Mouse (Mus musculus): ENCODE measurements at regions not wholly inside any gene's neighbourhood (a gene's known extent, or its start where the extent isn't known, plus 50 kb on each side); places are given as distances from the start of the nearest gene placed in this dataset.

DNA sequence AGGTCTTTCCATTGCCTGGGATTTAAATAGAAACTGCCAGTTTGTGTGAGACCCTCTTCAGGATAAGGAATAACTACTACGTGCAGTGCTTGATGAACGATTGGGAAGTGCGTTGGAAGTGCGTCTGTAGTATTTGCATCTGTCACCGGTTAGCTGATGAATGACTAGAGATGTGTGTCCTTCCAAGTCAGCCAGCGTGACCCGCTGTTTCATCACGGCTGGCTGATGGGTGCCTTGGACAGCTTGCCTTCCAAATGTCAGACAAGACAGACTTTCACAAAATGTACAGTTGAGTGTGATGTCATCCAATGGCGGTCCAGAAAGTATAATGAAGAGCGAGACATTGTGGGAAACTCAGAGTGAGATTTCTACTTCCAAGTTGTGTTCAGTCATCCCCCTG lies 93.9 kb downstream of the Kcnrg start:
- 74% methylated on average over 10 of the region's 10 CpGs for WGBS
- Histone ChIP-seq H3K36me3 (ENCODE audit: control insufficient read depth, insufficient read depth, low read length) (no peaks in the 10 kb centered on the region), H3K27me3 (ENCODE audit: control insufficient read depth, insufficient read depth, low read length) (no peaks in the 10 kb centered on the region), H3K9me3 (ENCODE audit: control insufficient read depth, low read length) (no peaks in the 10 kb centered on the region), H3K4me3 (ENCODE audit: low read depth, low read length) (no peak overlapping the region), H3K4me1 (ENCODE audit: control insufficient read depth, insufficient read depth, low read length) (0 out of 2 replicates have a peak, but pooled peaks cover 2% of the 10 kb centered on the region), H3K9ac (ENCODE audit: low read length) (no peak overlapping the region), H3K27ac (ENCODE audit: low read depth, low read length) (no peak overlapping the region), H3K4me2 (ENCODE audit: low read depth) (no peak overlapping the region)
- no peak for ATAC-seq (ENCODE audit: insufficient read depth, low FRiP score, low TSS enrichment)
- no peak for DNase-seq (ENCODE audit: low spot score)

DNA sequence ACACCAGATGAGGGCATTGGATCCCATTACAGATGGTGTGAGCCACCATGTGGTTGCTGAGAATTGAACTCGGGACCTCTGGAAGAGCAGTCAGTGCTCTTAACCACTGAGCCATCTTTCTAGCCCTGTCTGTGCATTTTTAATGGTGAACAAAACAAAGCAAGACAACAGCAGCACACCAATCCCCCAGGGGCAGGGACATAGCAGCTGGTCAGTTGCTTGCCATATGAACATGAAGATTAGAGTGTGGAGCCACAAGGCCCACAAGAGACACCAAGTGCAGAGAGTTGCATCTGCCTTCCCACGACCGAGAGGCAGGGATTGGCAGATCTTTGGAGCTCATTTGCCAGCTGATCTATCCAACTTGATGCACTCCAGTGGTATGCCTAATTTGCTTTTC lies 96.7 kb downstream of the Kcnrg start:
- no peak overlapping the region for H3K4me3 ChIP-seq (ENCODE audit: low read depth, low read length)
- no peaks in the 10 kb centered on the region for H3K4me1 ChIP-seq (ENCODE audit: control insufficient read depth, insufficient read depth, low read length)
- H3K27ac ChIP-seq (ENCODE audit: low read depth, low read length): no peak overlapping the region
- DNase-seq (ENCODE audit: low spot score) (no peak), ATAC-seq (ENCODE audit: insufficient read depth, low FRiP score, low TSS enrichment) (no peak)
- H3K36me3 ChIP-seq (ENCODE audit: control insufficient read depth, insufficient read depth, low read length): no peaks in the 10 kb centered on the region
- WGBS: 84% methylated on average over 3 of the region's 3 CpGs
- H3K4me2 ChIP-seq (ENCODE audit: low read depth): no peak overlapping the region
- H3K9me3 ChIP-seq (ENCODE audit: control insufficient read depth, low read length): no peaks in the 10 kb centered on the region
- no peaks in the 10 kb centered on the region for H3K27me3 ChIP-seq (ENCODE audit: control insufficient read depth, insufficient read depth, low read length)
- H3K9ac ChIP-seq (ENCODE audit: low read length): no peak overlapping the region

DNA sequence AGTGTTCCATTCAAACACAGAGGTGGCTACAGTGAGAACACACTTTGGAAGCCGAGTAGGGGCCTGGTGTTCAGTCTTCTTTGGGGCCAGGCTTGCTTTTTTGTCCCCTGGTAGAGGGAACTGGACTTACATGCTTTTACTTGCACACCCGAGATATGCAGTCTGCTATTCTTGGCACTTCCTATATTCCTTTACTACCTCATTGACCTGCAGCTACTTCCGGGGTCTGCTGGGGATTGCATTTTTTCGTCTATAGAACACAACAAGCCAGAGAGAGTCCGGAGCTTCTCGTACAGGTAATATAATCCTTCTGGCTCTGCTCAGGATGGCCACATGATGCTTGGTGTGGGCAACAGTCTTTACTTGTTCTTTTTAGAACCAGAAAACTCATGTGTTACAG lies 99.7 kb downstream of the Kcnrg start:
- no peaks in the 10 kb centered on the region for H3K4me1 ChIP-seq (ENCODE audit: control insufficient read depth, insufficient read depth, low read length)
- no peak overlapping the region for H3K4me2 ChIP-seq (ENCODE audit: low read depth)
- no peak for ATAC-seq (ENCODE audit: insufficient read depth, low FRiP score, low TSS enrichment)
- H3K27me3 ChIP-seq (ENCODE audit: control insufficient read depth, insufficient read depth, low read length): no peaks in the 10 kb centered on the region
- H3K4me3 ChIP-seq (ENCODE audit: low read depth, low read length): no peak overlapping the region
- no peaks in the 10 kb centered on the region for H3K9me3 ChIP-seq (ENCODE audit: control insufficient read depth, low read length)
- no peak overlapping the region for H3K27ac ChIP-seq (ENCODE audit: low read depth, low read length)
- no peaks in the 10 kb centered on the region for H3K36me3 ChIP-seq (ENCODE audit: control insufficient read depth, insufficient read depth, low read length)
- no peak overlapping the region for H3K9ac ChIP-seq (ENCODE audit: low read length)
- DNase-seq (ENCODE audit: low spot score): no peak
- whole genome bisulfite sequencing: 89% methylated on average over 6 of the region's 6 CpGs

DNA sequence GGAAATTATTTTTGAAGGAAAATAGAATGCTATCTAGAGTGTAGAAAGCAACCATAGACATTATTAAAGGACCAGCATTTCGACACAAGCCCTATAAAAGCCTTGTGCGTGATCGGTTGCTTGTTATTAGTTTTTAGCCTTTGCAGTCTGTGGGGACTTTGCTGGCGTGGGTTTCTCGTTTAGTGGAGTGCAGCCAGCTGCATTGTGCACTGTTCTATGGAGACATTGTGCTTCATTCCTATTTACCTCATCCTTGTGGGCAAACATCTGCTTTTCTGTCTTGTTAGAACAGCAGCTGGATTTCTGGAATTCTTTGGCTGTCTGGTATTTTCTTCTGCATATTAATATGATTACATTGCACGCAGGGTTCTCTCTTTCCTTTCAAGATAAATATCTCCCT lies 101.1 kb downstream of the Kcnrg start:
- H3K36me3 ChIP-seq (ENCODE audit: control insufficient read depth, insufficient read depth, low read length): no peaks in the 10 kb centered on the region
- H3K27me3 ChIP-seq (ENCODE audit: control insufficient read depth, insufficient read depth, low read length): no peaks in the 10 kb centered on the region
- no peaks in the 10 kb centered on the region for H3K9me3 ChIP-seq (ENCODE audit: control insufficient read depth, low read length)
- no peak for ATAC-seq (ENCODE audit: insufficient read depth, low FRiP score, low TSS enrichment)
- H3K4me1 ChIP-seq (ENCODE audit: control insufficient read depth, insufficient read depth, low read length): no peaks in the 10 kb centered on the region
- no peak overlapping the region for H3K9ac ChIP-seq (ENCODE audit: low read length)
- no peak overlapping the region for H3K27ac ChIP-seq (ENCODE audit: low read depth, low read length)
- no peak overlapping the region for H3K4me2 ChIP-seq (ENCODE audit: low read depth)
- H3K4me3 ChIP-seq (ENCODE audit: low read depth, low read length): no peak overlapping the region
- WGBS: 89% methylated on average over 6 of the region's 6 CpGs
- no peak for DNase-seq (ENCODE audit: low spot score)

DNA sequence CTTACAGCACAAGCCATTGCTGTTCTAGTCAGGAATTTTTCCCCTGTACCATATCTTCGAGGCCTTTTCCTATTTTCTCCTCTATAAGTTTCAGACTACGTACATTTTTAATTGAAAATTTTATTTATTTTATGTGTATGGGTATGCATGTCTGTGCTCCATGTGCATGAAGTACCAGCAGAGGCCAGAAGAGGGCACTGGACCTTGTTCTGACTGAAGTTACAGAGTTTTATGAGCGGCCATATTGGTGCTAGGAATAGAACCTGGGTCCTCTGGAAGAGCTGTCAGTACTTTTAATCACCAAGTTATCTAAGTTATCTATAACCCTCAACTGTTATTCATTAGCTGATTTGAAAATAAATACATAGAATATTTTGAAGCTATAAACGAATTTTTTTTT lies 108.5 kb downstream of the Kcnrg start:
- Histone ChIP-seq H3K27me3 (ENCODE audit: control insufficient read depth, insufficient read depth, low read length) (no peaks in the 10 kb centered on the region), H3K9me3 (ENCODE audit: control insufficient read depth, low read length) (0 out of 2 replicates have a peak, but pooled peaks cover 2% of the 10 kb centered on the region), H3K4me2 (ENCODE audit: low read depth) (no peak overlapping the region), H3K4me1 (ENCODE audit: control insufficient read depth, insufficient read depth, low read length) (no peaks in the 10 kb centered on the region), H3K27ac (ENCODE audit: low read depth, low read length) (no peak overlapping the region), H3K4me3 (ENCODE audit: low read depth, low read length) (no peak overlapping the region), H3K9ac (ENCODE audit: low read length) (no peak overlapping the region), H3K36me3 (ENCODE audit: control insufficient read depth, insufficient read depth, low read length) (no peaks in the 10 kb centered on the region)
- no peak for DNase-seq (ENCODE audit: low spot score)
- 92% methylated on average over 4 of the region's 4 CpGs for WGBS
- no peak for ATAC-seq (ENCODE audit: insufficient read depth, low FRiP score, low TSS enrichment)

DNA sequence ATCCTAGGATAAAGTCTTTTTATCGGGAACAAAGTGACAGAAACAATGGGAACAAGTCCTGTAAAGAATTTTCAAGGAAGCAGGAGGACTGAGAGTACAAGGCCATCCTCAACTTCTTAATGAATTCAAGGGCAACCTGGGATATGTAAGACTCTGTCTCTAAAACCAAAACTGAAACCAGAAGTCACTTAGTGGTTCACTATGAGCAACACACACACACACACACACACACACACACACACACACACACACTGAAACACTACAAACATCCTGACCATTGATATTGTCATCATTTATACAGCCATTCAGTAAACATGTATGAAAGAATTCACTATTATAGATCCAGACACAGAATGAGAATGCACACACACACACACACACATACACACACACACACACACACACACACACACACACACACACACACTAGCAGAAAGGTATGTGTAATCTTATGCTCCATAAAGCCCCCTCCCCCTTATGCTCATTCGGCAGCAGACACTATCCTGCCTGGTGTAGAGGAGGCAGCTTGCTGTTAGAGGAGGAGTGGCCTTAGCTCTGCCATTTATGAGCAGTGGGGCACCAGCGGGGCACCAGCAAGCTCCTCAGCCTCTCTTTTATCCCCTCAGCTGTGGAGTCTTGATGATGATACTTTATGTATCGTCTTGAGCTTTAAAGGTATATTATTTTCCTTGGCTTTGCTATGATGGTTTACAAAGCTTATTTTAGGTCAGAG lies 111.3 kb downstream of the Kcnrg start:
- no peaks in the 10 kb centered on the region for H3K4me1 ChIP-seq (ENCODE audit: control insufficient read depth, insufficient read depth, low read length)
- 0 out of 2 replicates have a peak, but pooled peaks cover 2% of the 10 kb centered on the region for H3K9me3 ChIP-seq (ENCODE audit: control insufficient read depth, low read length)
- H3K27ac ChIP-seq (ENCODE audit: low read depth, low read length): no peak overlapping the region
- no peak for ATAC-seq (ENCODE audit: insufficient read depth, low FRiP score, low TSS enrichment)
- no peak overlapping the region for H3K4me2 ChIP-seq (ENCODE audit: low read depth)
- DNase-seq (ENCODE audit: low spot score): no peak
- no peak overlapping the region for H3K9ac ChIP-seq (ENCODE audit: low read length)
- no peaks in the 10 kb centered on the region for H3K36me3 ChIP-seq (ENCODE audit: control insufficient read depth, insufficient read depth, low read length)
- no peaks in the 10 kb centered on the region for H3K27me3 ChIP-seq (ENCODE audit: control insufficient read depth, insufficient read depth, low read length)
- WGBS: 42% methylated on average over 4 of the region's 4 CpGs
- H3K4me3 ChIP-seq (ENCODE audit: low read depth, low read length): no peak overlapping the region

DNA sequence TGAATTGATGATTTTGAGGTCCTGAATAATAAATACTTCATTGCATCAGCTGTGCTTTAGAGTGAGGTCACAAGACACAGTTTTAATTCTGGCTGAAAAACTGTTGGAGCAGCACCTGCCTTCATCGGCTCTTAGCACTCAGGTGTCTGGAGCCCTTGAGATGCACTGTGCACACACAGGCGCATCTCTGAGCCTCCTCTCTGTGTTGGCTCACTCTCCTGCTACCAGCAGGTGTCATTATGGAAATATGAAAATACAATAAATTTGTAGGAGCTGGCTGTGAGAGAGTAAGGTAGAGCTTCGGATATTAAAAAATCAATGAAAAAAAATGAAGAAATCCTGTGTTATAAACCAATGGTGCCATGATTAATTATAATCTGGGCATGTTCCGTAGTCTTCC lies 114.0 kb downstream of the Kcnrg start:
- Histone ChIP-seq H3K27ac (ENCODE audit: low read depth, low read length) (no peak overlapping the region), H3K9me3 (ENCODE audit: control insufficient read depth, low read length) (no peaks in the 10 kb centered on the region), H3K4me1 (ENCODE audit: control insufficient read depth, insufficient read depth, low read length) (no peaks in the 10 kb centered on the region), H3K9ac (ENCODE audit: low read length) (no peak overlapping the region), H3K4me3 (ENCODE audit: low read depth, low read length) (no peak overlapping the region), H3K36me3 (ENCODE audit: control insufficient read depth, insufficient read depth, low read length) (no peaks in the 10 kb centered on the region), H3K27me3 (ENCODE audit: control insufficient read depth, insufficient read depth, low read length) (no peaks in the 10 kb centered on the region), H3K4me2 (ENCODE audit: low read depth) (no peak overlapping the region)
- ATAC-seq (ENCODE audit: insufficient read depth, low FRiP score, low TSS enrichment): no peak
- 94% methylated on average over 4 of the region's 4 CpGs for WGBS
- no peak for DNase-seq (ENCODE audit: low spot score)

DNA sequence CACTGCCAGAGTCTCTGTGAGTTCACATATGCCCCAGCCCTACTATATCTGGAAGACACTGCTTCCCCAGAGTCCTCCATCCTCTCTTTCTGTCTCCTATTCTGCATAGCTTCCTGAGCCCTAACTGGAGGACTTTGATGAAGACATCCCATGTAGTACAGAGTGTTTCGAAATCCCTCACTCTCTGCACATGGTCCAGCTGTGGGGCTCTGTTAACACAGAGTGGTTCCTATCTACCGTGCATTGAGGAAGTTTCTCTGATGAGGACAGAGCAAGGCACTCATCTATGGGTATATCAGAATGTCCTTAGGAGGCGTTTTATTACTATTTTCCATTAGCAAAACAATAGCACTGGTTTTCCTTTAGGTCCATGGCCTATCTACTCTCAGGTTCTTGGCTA lies 117.7 kb downstream of the Kcnrg start:
- Histone ChIP-seq H3K9me3 (ENCODE audit: control insufficient read depth, low read length) (no peaks in the 10 kb centered on the region), H3K9ac (ENCODE audit: low read length) (no peak overlapping the region), H3K36me3 (ENCODE audit: control insufficient read depth, insufficient read depth, low read length) (no peaks in the 10 kb centered on the region), H3K4me1 (ENCODE audit: control insufficient read depth, insufficient read depth, low read length) (0 out of 2 replicates have a peak, but pooled peaks cover 2% of the 10 kb centered on the region), H3K27me3 (ENCODE audit: control insufficient read depth, insufficient read depth, low read length) (no peaks in the 10 kb centered on the region), H3K4me3 (ENCODE audit: low read depth, low read length) (no peak overlapping the region), H3K4me2 (ENCODE audit: low read depth) (no peak overlapping the region), H3K27ac (ENCODE audit: low read depth, low read length) (no peak overlapping the region)
- 91% methylated on average over 3 of the region's 3 CpGs for WGBS
- DNase-seq (ENCODE audit: low spot score) (no peak), ATAC-seq (ENCODE audit: insufficient read depth, low FRiP score, low TSS enrichment) (no peak)

DNA sequence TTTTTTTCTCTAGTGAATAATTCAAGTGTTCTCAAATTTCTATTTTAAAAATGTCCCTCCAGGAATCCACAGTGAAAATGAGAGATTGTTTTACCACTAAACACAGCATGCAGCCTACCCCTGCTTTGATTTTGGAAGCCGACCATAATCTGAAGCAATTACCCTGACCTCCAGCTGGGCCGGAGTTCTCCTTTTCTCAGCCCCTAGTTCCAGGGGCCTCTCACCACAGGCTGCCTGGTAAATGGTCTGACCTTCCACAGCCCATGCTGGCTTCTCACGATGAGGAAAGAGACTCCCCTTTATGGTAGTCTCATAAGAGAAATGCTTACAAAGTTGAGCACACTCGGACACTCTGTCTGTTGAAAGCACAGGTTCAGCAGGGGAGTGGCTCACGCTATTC lies 121.3 kb downstream of the Kcnrg start:
- Histone ChIP-seq H3K4me1 (ENCODE audit: control insufficient read depth, insufficient read depth, low read length) (0 out of 2 replicates have a peak, but pooled peaks cover 2% of the 10 kb centered on the region), H3K36me3 (ENCODE audit: control insufficient read depth, insufficient read depth, low read length) (no peaks in the 10 kb centered on the region), H3K4me3 (ENCODE audit: low read depth, low read length) (no peak overlapping the region), H3K27ac (ENCODE audit: low read depth, low read length) (no peak overlapping the region), H3K27me3 (ENCODE audit: control insufficient read depth, insufficient read depth, low read length) (no peaks in the 10 kb centered on the region), H3K9ac (ENCODE audit: low read length) (no peak overlapping the region), H3K4me2 (ENCODE audit: low read depth) (no peak overlapping the region), H3K9me3 (ENCODE audit: control insufficient read depth, low read length) (no peaks in the 10 kb centered on the region)
- DNase-seq (ENCODE audit: low spot score) (no peak), ATAC-seq (ENCODE audit: insufficient read depth, low FRiP score, low TSS enrichment) (no peak)
- 9% methylated on average over 5 of the region's 5 CpGs for WGBS
